Comparison of ENCODE assay signal across 16 mouse cellular contexts in the genomic region with DNA sequence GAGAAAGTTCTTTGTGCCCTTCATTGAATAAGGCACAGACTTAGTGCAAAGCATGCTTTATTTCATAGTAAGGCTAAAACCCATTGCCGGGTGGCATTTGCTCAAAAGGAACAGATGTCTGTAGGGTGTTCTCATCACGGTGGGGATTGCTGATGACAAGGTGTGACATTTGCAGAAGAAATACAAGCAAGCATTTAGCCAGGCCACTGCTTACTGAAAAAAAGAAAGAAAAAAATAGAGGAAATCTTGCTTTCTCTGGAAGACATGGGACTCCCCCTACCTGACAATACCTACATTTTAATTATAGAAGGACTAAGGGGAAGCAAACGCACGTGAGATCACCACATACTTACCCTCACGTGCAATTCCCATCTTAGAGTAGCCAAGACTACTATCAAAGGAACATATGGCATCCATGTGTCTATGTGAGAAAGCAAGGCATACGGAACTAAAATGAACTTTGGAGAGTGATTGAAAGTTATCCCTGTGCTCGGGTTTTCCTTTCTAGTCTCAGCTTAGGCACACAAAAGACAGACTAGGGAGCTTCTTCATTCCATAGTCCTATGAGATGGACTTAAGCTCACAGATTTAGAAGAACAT. TPM values are rescaled to one million over a fixed set of nuclear protein-coding genes. Genes with fewer than 3 reads are reported as not detected.
DNase-seq lines count a peak whose midpoint lies in the region; ATAC-seq lines count a peak whose summit lies in the region.
"Had no signal": no experiment of that assay in that cellular context is flagged by ENCODE, and none has a peak within 500 bp of the region (broad histone marks: within the 10 kb centered on the region; RNA-seq: fewer than 3 reads in every experiment).

No protein-coding gene starts in this region.

- H3K9ac ChIP-seq in forebrain, embryonic 14.5 days (ENCODE audit: low read length): no peak overlapping the region
- H3K9ac ChIP-seq: hindbrain, embryonic 13.5 days had no signal

- ATAC-seq in forebrain, embryonic 14.5 days: peak; percentile 95
- ATAC-seq: midbrain, embryonic 16.5 days had no signal

- no peaks in the 10 kb centered on the region for H3K9me3 ChIP-seq in forebrain, embryonic 14.5 days (replicated peaks; ENCODE audit: control insufficient read depth, low read length)
- H3K9me3 ChIP-seq: hindbrain, embryonic 13.5 days had no signal

- H3K27me3 ChIP-seq in forebrain, embryonic 14.5 days (replicated peaks; ENCODE audit: control insufficient read depth, insufficient read depth, low read length): no peaks in the 10 kb centered on the region
- H3K27me3 ChIP-seq: hindbrain, embryonic 13.5 days had no signal

- peaks cover 10% of the 10 kb centered on the region for H3K4me1 ChIP-seq in forebrain, embryonic 14.5 days (ENCODE audit: control insufficient read depth, insufficient read depth, low read length)
- H3K4me1 ChIP-seq: hindbrain, embryonic 13.5 days had no signal

- H3K4me2 ChIP-seq in forebrain, embryonic 14.5 days (ENCODE audit: low read length): no peak overlapping the region
- H3K4me2 ChIP-seq: hindbrain, embryonic 13.5 days had no signal

- H3K27ac ChIP-seq in forebrain, embryonic 14.5 days (ENCODE audit: low read depth, low read length): peak overlapping the region; percentile 81
- H3K27ac ChIP-seq: hindbrain, embryonic 13.5 days had no signal

- peak; percentile 17 for DNase-seq in embryo, embryonic 10.5 days (ENCODE audit: low spot score)
- no peak for DNase-seq in embryo, embryonic 11 days
- DNase-seq in right cerebral cortex, adult 18-20 months: peak; percentile 48
- no peak for DNase-seq in right cerebral cortex, postnatal 25 days
- peak; percentile 80 for DNase-seq in forebrain, embryonic 14.5 days (ENCODE audit: low spot score)
- DNase-seq in right cerebral cortex, postnatal 36 days (ENCODE audit: low spot score in 2 of 2): peak; percentile 18 to 23
- no peak for DNase-seq in gastrocnemius, postnatal 25 days
- DNase-seq in kidney, postnatal 4 days: no peak
- DNase-seq: adrenal gland, postnatal 14 days; gastrocnemius, postnatal 14 days; liver; lung, adult 18-20 months; thymus, adult 18-20 months had no signal

- H3K36me3 ChIP-seq in forebrain, embryonic 14.5 days (ENCODE audit: control insufficient read depth, insufficient read depth, low read length): no peaks in the 10 kb centered on the region
- H3K36me3 ChIP-seq: hindbrain, embryonic 13.5 days had no signal

- WGBS in forebrain, embryonic 14.5 days: 23% methylated on average over 7 of the region's 7 CpGs

- no peak overlapping the region for H3K4me3 ChIP-seq in forebrain, embryonic 14.5 days (ENCODE audit: low read depth, low read length)
- H3K4me3 ChIP-seq: hindbrain, embryonic 13.5 days had no signal

RNA-seq across cellular contexts. Expression of a gene that starts 21.3 kb away (rescaled TPM):
- polyA plus RNA-seq in forebrain, embryonic 14.5 days (2014; fragmentation: Nextera tagmentation; extraction: Ambion mirVana): 15.9 and 16.5 TPM in 2 replicates
- 1 to 10 TPM in 1 of 2 experiments, under 1 TPM in 1; 0.40 to 2.4 TPM for total RNA-seq in gastrocnemius, postnatal 25 days (2021)
- total RNA-seq: megakaryocyte-erythroid progenitor cell, adult 5-6 weeks had no signal

Comparison
In these comparisons a context has a peak if more than half of its experiments do, and no peak if none do; other contexts are left out.
1. DNase-seq: peak in embryo, embryonic 10.5 days (single experiment), right cerebral cortex, adult 18-20 months (single experiment), forebrain, embryonic 14.5 days (single experiment) and right cerebral cortex, postnatal 36 days (2 of 2); none in embryo, embryonic 11 days (single experiment), right cerebral cortex, postnatal 25 days (single experiment), gastrocnemius, postnatal 25 days (single experiment) and kidney, postnatal 4 days (0 of 2).